In the genomic region with DNA sequence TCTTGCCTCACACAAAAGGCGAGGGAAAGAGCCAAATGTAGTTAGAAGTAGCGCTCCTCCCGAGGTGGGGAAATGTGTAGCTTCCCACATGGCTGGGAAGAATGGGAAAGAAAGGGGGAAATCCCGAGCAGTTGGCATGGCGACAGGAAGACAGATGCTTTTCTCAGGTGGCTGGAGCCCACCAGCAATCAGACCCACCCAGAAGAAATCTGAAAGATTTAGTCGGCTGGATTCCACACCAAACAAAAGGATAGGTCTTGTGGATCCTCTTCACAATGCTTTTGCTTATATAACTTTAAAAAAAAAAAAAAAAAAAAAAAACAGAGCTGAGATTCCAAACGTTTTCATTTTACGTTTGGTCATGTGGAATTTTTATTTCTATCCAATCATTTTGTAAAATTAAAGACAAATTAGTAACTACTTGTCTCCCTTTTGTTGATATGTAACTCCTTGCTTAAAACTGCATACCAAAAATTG, we compare ENCODE assay signal across 9 mouse cellular contexts. TPM values are rescaled to one million over a fixed set of nuclear protein-coding genes. Genes with fewer than 3 reads are reported as not detected.
DNase-seq lines count a peak whose midpoint lies in the region; ATAC-seq and TF ChIP-seq lines count a peak whose summit lies in the region.
"Had no signal": no experiment of that assay in that cellular context is flagged by ENCODE, and none has a peak within 500 bp of the region (broad histone marks: within the 10 kb centered on the region; RNA-seq: fewer than 3 reads in every experiment).

No protein-coding gene starts in this region.

- peak overlapping the region; percentile 53 for H3K4me2 ChIP-seq in heart, embryonic 15.5 days
- peak overlapping the region; percentile 64 for H3K4me2 ChIP-seq in forebrain, embryonic 16.5 days (ENCODE audit: low read length)

- 25% methylated on average over 8 of the region's 8 CpGs for WGBS in heart, embryonic 15.5 days
- WGBS in bone marrow, adult 2 months: 31% methylated on average over 8 of the region's 8 CpGs
- 1% methylated on average over 8 of the region's 8 CpGs for WGBS in forebrain, embryonic 16.5 days
- 39% methylated on average over 8 of the region's 8 CpGs for WGBS in macrophage (ENCODE audit: missing documents)

- no peak for ATAC-seq in heart, embryonic 15.5 days (replicated peaks; ENCODE audit: insufficient number of reproducible peaks, insufficient read depth, low FRiP score, low read depth)
- peak; percentile 62 for ATAC-seq in forebrain, embryonic 16.5 days
- ATAC-seq: Patski had no signal

- H3K4me1 ChIP-seq in heart, embryonic 15.5 days (replicated peaks): peaks cover 39% of the 10 kb centered on the region
- peaks cover 1% of the 10 kb centered on the region; the same call in 1 of the 2 replicates for H3K4me1 ChIP-seq in bone marrow, adult 2 months (ENCODE audit: control insufficient read depth, insufficient read depth, low read length)
- H3K4me1 ChIP-seq in forebrain, embryonic 16.5 days (replicated peaks; ENCODE audit: control insufficient read depth, insufficient read depth, low read length): peaks cover 30% of the 10 kb centered on the region

- DNase-seq in heart, postnatal 36 days: no peak
- DNase-seq in adrenal gland, postnatal 10 days: no peak
- DNase-seq in adrenal gland, postnatal 36 days: no peak
- no peak for DNase-seq in cerebellum, adult 9-11 months

- H3K9me3 ChIP-seq in heart, embryonic 15.5 days (replicated peaks): no peaks in the 10 kb centered on the region
- no peaks in the 10 kb centered on the region for H3K9me3 ChIP-seq in forebrain, embryonic 16.5 days (ENCODE audit: control insufficient read depth, low read length)

- TF ChIP-seq POLR2A in bone marrow, adult 2 months (IDR thresholded peaks at IDR 0.05; ENCODE audit: borderline replicate concordance, control insufficient read depth, low read depth, low read length): no peak

- intact Hi-C loops in heart, postnatal 36 days (cut with DNase I): loop anchor here (2.0 kb wide), 1 partner anchor 19 kb away; no protein-coding TSS in a partner anchor

- no peaks in the 10 kb centered on the region for H3K79me2 ChIP-seq in macrophage (ENCODE audit: inconsistent target)

- H3K36me3 ChIP-seq in heart, embryonic 15.5 days: no peaks in the 10 kb centered on the region
- no peaks in the 10 kb centered on the region for H3K36me3 ChIP-seq in forebrain, embryonic 16.5 days (ENCODE audit: control insufficient read depth, insufficient read depth)
- H3K36me3 ChIP-seq in macrophage (ENCODE audit: inconsistent target): no peaks in the 10 kb centered on the region

- no peak for TF ChIP-seq CTCF in bone marrow, adult 2 months (IDR thresholded peaks at IDR 0.05; ENCODE audit: control insufficient read depth, insufficient read depth, low read length)

- H3K27ac ChIP-seq in heart, embryonic 15.5 days: peak overlapping the region; percentile 89
- H3K27ac ChIP-seq in bone marrow, adult 2 months (ENCODE audit: control insufficient read depth, insufficient read depth, low read depth, low read length, poor library complexity): peak overlapping the region; percentile 95; the same call in 1 of the 2 replicates
- H3K27ac ChIP-seq in forebrain, embryonic 16.5 days (ENCODE audit: low read length): peak overlapping the region; percentile 97
- H3K27ac ChIP-seq in macrophage: peak overlapping the region; percentile 96

- no peaks in the 10 kb centered on the region for H3K27me3 ChIP-seq in heart, embryonic 15.5 days
- H3K27me3 ChIP-seq in forebrain, embryonic 16.5 days (replicated peaks; ENCODE audit: control insufficient read depth, insufficient read depth, low read length): no peaks in the 10 kb centered on the region

- H3K4me3 ChIP-seq in heart, embryonic 15.5 days: peak overlapping the region; percentile 22
- H3K4me3 ChIP-seq in bone marrow, adult 2 months (replicated peaks; ENCODE audit: control insufficient read depth, low read depth, low read length): no peak overlapping the region
- H3K4me3 ChIP-seq in forebrain, embryonic 16.5 days (replicated peaks; ENCODE audit: low read length): peak overlapping the region; percentile 37
- H3K4me3 ChIP-seq in macrophage (ENCODE audit: inconsistent target): peak overlapping the region; percentile 24; the same call in 1 of the 2 replicates

- H3K9ac ChIP-seq in heart, embryonic 15.5 days: no peak overlapping the region
- H3K9ac ChIP-seq in forebrain, embryonic 16.5 days (replicated peaks; ENCODE audit: low read depth, low read length): peak overlapping the region; percentile 57

RNA-seq across cellular contexts. Expression of a gene that starts 10.0 kb away (rescaled TPM):
- polyA plus RNA-seq in heart, embryonic 15.5 days (2015; fragmentation: Nextera tagmentation; extraction: Ambion mirVana): 53.4 and 54.8 TPM in 2 replicates
- 10 to 100 TPM in 1 of 2 experiments, 1 to 10 TPM in 1; 8.7 to 13.6 TPM for total RNA-seq in heart, postnatal 36 days (2021)
- polyA plus RNA-seq in bone marrow, adult 2 months (2011; ENCODE audit: insufficient read depth, insufficient read length, low replicate concordance, missing spikeins): 8.7 and 23.1 TPM in 2 replicates
- 491 and 498 TPM in 2 replicates for polyA plus RNA-seq in forebrain, embryonic 16.5 days (2015; fragmentation: Nextera tagmentation; extraction: Ambion mirVana)
- total RNA-seq in macrophage (2018; cell fraction: chromatin; rRNA removed): 10 to 100 TPM in 19 of 26 experiments, 1 to 10 TPM in 7; 4.2 to 66.1 (median 29.6) TPM
- total RNA-seq in macrophage (2018; cell fraction: cytosol; rRNA removed): 100 to 1,000 TPM; 131 to 281 (median 162) TPM
- total RNA-seq in macrophage (2018; cell fraction: nucleus; rRNA removed): 100 to 1,000 TPM in 2 of 26 experiments, 10 to 100 TPM in 24; 21.1 to 122 (median 61.1) TPM
- 134 to 216 TPM (median 195 TPM) in 3 replicates for polyA plus RNA-seq in macrophage (2018)
- total RNA-seq in adrenal gland, postnatal 10 days (2021): 10 to 100 TPM; 43.5 to 55.8 TPM
- total RNA-seq in adrenal gland, postnatal 36 days (2021): 10 to 100 TPM; 28.6 to 33.5 TPM
